Mouse (Mus musculus) c-Kit-positive CD71-positive TER-119-negative erythroid progenitor cells, embryonic 14.5 days (primary cell): Measurements from ENCODE around the gene Crybg1.

ENCODE experiments used
- DNase-seq: peaks from one replicate; pipeline ENCODE4 v3.0.0-alpha.2; 2013; ENCODE audit warnings: low read depth

Crybg1 gene

DNA sequence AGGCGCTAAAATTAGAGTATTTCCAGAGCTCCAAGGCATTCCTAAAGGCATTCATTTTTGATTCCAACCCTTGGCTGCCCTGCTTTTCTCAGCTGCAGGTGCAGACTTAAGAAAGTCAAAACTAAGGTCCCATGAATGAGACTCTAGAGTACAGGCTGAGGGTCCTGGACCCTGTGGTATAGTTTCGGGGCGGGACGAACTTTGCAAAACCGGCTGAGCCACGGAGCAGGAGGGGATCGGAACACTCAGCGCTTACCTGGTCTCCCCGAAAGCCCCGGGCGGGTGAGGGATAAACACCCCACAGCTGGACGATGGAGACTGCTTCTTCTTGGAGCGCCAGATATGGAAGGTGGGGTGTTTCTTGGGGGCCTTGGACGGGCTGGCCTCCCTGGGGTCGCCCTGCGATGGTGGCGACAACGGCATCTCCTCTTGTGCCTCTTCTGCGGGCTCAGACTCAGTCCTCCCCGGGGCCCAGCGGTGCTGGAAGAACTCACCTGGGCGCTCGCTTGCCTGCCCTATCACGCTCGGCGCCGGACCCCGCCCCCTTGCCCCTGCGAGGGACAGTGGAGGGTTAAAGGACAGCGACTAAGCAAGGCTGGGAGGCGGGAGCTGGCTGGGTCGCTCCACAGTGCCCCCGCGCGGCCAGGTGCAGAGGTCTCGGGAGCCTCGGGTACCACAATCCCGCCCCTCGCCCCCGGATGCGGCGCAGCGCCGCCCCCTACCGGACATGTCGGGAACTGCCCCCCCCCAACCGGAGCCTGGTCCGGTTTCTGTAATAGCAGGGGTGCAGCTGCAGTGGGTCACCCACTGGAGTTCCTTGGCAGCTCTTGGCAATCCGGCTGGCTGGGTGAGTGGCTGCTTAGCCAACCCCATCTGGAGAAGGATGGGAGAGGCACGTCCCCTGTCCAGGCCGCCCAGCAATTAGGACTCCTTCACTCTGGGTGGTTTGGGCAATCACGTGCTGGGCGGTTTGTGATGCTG lies at the start of gene Crybg1:
TSS of gene Crybg1 (minus strand) at position 517 of the 981 bp plus-strand sequence.
- DNase-seq = peak; percentile 39

- DNase-seq = no peak
Observed at GRCm38 (mm10) chr10:44177365-44177764, 28.7 kb upstream of the Crybg1 start.

DNA sequence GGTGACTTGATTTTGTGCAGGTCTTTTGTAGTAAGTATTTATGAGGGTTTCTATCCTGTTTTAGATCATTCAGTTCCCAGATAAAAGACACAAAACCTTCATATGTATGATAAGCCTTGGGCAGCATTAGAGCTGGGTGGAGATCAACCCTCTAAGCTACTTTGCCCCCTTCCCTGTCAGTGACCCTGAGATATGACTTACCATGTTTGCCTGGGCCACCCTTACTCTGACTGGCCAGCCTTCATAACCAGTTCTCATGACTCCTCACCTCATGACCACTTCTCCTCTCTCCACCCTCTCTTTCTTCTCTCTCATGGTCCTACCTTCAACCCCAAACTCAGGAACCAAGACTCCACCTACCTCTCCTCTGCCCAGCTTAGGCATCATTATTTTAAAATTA lies 27.9 kb upstream of the Crybg1 start:
- DNase-seq = no peak

GRCm38 (mm10) chr10:44176120-44176519 lies 27.5 kb upstream of the Crybg1 start:
- no peak for DNase-seq

- DNase-seq = no peak
Observed at GRCm38 (mm10) chr10:44170145-44170544, 21.5 kb upstream of the Crybg1 start.

DNA sequence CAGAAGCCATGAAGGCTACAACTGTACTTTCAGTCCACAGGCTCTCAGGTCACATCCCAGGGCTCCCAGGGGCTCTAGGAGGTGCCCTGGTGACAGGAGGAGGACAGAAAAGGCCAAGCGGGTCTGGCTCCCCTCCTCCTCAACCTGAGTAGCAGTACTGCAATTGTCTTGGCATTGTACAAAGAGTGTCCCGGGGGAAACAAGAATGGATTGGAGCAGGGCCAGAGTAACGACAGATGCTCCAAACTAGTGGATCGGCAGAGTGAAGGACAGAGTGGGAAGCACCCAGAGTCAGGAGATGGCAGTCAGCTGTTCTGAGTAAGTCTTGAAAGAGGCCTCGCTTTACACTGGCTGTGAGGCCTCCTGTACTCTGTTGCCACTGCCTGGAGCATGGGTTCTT lies 18.4 kb upstream of the Crybg1 start:
- DNase-seq = no peak

DNA sequence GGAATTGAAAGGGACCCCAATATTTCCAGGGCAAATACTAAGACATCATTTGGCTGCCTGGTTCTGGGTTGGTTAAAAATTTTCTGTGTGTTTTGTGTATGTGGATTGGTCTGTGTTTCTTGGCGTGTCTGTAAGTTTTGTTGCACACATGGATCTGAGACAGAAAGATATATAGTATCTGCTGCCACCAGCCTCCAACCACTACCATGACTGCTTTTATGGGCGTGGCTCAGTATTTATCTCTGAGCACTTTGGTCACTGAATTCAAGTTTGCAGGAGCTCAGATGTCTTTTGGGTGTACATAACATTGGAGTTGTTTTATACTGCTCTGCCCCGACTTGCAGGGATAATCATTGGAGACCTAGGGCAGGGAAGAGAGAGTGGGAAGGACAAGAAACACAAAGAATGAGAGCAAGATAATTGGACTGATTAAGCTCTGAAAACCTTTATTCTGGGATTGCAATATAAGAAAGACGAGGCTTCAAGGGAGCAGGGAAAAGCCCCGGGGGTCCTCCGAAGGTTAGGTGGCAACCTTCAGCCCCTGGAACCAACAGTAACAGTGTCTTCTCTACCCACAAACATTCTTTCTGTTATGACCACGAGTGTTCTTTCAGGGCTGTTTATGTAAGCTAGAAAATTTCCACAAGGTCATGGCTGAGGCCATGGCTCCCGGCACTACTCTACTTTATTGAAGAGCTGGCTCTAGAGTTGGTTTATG lies 15.8 kb upstream of the Crybg1 start:
- DNase-seq = peak; percentile 65

- DNase-seq = no peak
Observed at GRCm38 (mm10) chr10:44163028-44163427, 14.4 kb upstream of the Crybg1 start.

DNA sequence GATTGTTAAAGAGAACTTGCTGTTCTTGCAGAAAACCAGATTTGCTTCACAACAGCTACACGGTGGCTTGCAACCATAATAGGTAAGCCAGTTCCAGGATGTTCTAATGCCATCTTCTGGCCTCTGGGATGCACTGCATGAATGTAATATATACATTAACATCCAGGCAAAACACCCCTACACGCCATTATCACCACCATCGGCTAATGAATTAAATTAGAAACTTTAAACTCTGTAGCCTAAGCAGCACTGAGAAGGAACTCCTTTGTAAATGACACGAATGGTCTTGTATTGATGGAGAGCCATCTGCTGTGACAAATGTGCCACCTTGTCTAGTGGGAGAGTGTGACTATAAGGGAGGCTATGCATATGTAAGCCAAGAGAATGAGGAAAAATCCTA lies 11.5 kb upstream of the Crybg1 start:
- no peak for DNase-seq

DNA sequence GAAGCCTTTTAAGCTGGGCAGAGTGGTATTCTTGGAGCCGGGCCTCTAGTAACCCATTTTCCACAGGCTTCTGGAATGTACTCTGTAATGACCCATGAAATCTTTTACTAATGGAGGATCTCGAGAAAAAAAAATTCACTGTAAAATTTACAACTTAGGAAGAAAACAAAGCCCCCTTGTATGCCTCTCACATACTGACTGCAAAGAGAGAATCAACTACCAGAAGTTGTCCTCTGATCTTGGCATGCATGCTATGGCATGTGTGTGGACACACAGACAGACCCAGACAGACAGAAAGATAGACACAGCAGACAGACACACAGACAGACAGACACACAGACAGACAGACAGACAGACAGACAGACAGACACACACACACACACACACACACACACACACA lies 8.8 kb upstream of the Crybg1 start:
- no peak for DNase-seq

- DNase-seq = no peak
Observed at GRCm38 (mm10) chr10:44150501-44150900, 1.8 kb upstream of the Crybg1 start.

DNA sequence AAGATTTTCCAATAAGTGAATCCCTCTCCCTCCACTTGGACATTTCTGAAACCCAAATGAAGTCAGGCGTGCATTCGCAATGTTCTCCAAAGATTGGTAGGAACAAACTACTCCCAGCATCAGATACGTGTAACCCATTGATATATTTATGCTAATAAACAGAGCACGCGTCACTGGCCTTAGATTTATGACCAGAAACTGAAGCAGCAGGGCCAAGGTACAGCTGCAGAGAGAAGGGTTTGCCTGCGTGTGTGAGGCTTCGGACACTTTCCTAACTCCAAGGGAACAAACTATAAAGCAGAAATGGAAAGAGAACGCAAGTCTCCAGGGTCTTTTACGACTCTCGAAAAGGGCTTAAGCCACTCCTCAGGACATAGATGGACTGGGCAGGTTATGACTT lies 5.3 kb downstream of the Crybg1 start:
- DNase-seq = no peak

- DNase-seq = no peak
Observed at GRCm38 (mm10) chr10:44138137-44138855, 10.4 kb downstream of the Crybg1 start.

GRCm38 (mm10) chr10:44126047-44126446 lies 22.6 kb downstream of the Crybg1 start:
- DNase-seq = no peak

DNA sequence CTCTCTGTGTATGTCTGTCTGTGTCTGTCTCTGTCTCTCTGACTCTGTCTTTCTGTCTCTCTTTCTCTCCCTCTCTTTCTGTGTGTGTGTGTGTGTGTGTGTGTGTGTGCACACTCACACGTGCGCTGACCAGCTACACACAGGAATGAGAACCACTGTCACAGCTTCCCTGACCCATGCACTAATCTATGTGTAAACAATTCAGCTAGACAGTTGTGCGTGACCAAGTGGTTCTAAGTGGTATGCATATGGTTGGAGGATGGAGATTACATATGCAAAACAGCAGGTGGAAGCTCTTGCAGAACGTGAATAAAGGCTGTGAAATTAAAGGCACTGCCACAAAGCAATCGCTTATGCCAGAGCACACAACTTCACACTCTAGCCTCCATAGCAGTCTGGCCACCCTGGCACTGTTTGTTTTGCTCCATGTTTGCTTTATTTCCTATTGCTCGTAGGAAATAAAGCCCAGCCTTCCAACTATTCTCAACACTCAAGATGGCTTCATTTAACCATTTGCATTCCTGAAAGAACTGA lies 24.2 kb downstream of the Crybg1 start:
- DNase-seq = no peak

GRCm38 (mm10) chr10:44118616-44119015 lies 30.0 kb downstream of the Crybg1 start:
- DNase-seq = no peak

DNA sequence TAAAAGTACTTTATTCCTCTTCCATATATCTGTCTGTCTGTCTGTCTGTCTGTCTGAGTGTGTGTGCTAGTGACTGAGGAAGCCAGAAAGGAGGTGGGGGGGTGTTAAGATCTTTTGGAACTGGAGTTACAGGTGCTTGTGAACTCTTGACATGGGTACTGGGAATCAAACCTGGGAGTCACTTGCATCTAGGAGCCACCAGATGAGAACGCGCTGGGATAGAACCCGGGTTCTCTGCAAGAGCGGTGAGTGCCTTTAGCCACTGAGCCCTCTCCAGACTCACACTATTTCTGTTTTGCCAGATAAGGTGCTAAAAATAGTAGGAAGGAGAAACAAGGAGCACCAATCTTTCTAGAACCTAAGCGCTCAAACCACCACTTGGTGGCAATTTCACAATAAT lies 31.9 kb downstream of the Crybg1 start:
- DNase-seq = no peak

- DNase-seq = no peak
Observed at GRCm38 (mm10) chr10:44114611-44115010, 34.0 kb downstream of the Crybg1 start.

DNA sequence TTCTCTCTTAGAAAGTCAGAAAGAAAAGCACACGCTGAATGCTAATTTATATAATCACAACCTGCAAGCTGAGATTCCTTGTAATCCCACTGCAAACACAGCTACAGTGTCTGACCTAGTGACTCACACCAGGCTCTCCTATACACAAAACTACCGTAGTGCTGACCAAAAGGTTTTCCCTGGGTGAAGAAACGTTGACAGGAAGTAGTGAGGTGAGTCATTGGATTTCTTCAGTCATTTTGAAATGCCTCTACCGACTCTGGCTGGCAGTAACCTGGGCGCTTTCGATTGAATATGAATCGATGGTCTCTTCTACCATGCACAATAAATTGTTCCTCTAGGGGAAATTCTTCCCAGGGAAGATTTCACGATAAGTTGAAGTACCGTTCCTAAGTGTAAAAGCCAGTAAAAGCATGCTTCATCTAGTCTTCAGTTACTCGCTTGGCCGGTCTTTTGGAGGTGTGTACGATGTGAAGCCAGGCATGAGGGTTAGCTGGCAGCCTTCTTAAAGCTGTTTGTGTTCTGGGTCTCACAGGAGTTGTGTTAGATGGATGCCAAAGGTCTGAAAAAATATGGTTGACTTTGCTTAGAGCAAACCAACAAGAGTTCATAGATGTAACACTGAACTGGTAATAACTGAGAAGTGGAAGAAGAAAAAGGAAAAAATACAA lies 36.5 kb downstream of the Crybg1 start:
- DNase-seq = no peak

DNA sequence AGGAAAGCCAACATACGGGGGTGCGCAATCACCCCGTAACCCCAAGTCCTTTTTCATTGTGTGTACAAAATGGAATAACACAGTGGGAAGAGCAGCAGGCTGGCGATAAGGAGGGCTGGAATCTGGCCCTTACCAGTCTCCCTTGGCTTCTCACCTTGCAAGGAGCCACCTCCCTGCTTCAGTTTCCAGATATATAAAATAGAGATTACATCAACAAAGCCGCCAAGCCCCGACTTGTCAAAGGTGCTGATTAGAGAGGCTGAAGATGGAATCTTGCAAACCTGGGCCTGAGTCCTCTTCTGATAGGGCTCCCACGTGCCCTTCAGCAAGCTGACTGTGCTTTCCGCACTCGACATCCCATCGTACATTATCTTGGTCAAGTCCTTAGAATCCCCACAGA lies 37.5 kb downstream of the Crybg1 start:
- no peak for DNase-seq

- DNase-seq = no peak
Observed at GRCm38 (mm10) chr10:44110460-44110859, 38.2 kb downstream of the Crybg1 start.

- no peak for DNase-seq
Observed at GRCm38 (mm10) chr10:44094794-44095193, 53.9 kb downstream of the Crybg1 start.
